Mouse (Mus musculus): ENCODE results near the gene Phc2. TPM values are rescaled to one million over a fixed set of nuclear protein-coding genes. Genes with fewer than 3 reads are reported as not detected.

Phc2 gene
- polyA plus RNA-seq, 1 experiment from 2014 or later, result 7.5 TPM

- WGBS, result 12% methylated on average over 9 of the region's 9 CpGs
- H3K4me2 ChIP-seq (ENCODE audit: low read depth, low read length), result no peak overlapping the region; the same call in 1 of the 2 replicates
These were observed 141.1 kb downstream of the Phc2 start for GRCm38 (mm10) chr4:128795596-128795995.

DNA sequence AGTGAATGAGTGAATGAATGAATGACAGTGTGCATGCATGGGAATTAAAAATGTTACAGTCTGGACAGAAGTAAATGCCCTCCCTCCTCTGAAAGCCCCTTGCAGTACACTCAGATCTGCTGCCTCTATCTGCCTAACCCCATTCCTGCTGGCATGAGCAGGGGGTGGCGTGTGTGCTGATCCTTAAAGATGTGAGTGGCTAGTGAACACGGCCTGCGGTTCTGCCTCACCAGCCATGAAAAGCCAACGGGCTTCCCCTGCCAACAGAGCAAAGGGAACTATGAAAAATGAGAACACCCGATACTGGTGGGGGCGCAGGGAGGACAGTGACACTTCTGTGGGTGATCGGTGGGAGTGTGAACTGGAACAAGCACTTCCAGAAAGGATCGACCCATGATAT lies 142.3 kb downstream of the Phc2 start:
- Histone ChIP-seq H3K9me3 (replicated peaks; ENCODE audit: control insufficient read depth, low read length) (no peaks in the 10 kb centered on the region), H3K27me3 (ENCODE audit: control insufficient read depth, insufficient read depth, low read length) (no peaks in the 10 kb centered on the region), H3K4me1 (ENCODE audit: control insufficient read depth, insufficient read depth, low read length) (peaks cover 39% of the 10 kb centered on the region), H3K4me2 (ENCODE audit: low read depth, low read length) (no peak overlapping the region), H3K36me3 (ENCODE audit: control insufficient read depth, insufficient read depth) (no peaks in the 10 kb centered on the region), H3K4me3 (ENCODE audit: low read length) (no peak overlapping the region), H3K9ac (ENCODE audit: low read length) (no peak overlapping the region), H3K27ac (ENCODE audit: low read length) (no peak overlapping the region)
- 76% methylated on average over 8 of the region's 8 CpGs for WGBS
- no peak for ATAC-seq (replicated peaks; ENCODE audit: extremely low read depth, insufficient read depth, low FRiP score)

More at GRCm38 (mm10) chr4:128795596-128795995, 141.1 kb downstream of the Phc2 start:
- Histone ChIP-seq H3K4me3 (ENCODE audit: low read length) (no peak overlapping the region), H3K36me3 (ENCODE audit: control insufficient read depth, insufficient read depth) (no peaks in the 10 kb centered on the region), H3K27ac (ENCODE audit: low read length) (no peak overlapping the region), H3K9me3 (replicated peaks; ENCODE audit: control insufficient read depth, low read length) (no peaks in the 10 kb centered on the region), H3K27me3 (ENCODE audit: control insufficient read depth, insufficient read depth, low read length) (no peaks in the 10 kb centered on the region), H3K4me1 (ENCODE audit: control insufficient read depth, insufficient read depth, low read length) (peaks cover 33% of the 10 kb centered on the region), H3K9ac (ENCODE audit: low read length) (no peak overlapping the region)
- 0 out of 2 replicates have a peak, but pooled peaks have one; percentile 14 for ATAC-seq (replicated peaks; ENCODE audit: extremely low read depth, insufficient read depth, low FRiP score)

GRCm38 (mm10) chr4:128801675-128802465 lies 147.4 kb downstream of the Phc2 start:
- H3K36me3 ChIP-seq (ENCODE audit: control insufficient read depth, insufficient read depth), result no peaks in the 10 kb centered on the region
- H3K27ac ChIP-seq (ENCODE audit: low read length), result no peak overlapping the region
- WGBS, result 40% methylated on average over 9 of the region's 9 CpGs

More at GRCm38 (mm10) chr4:128801675-128802465, 147.4 kb downstream of the Phc2 start:
- ATAC-seq (replicated peaks; ENCODE audit: extremely low read depth, insufficient read depth, low FRiP score), result no peak
- H3K4me3 ChIP-seq (ENCODE audit: low read length), result no peak overlapping the region
- H3K27me3 ChIP-seq (ENCODE audit: control insufficient read depth, insufficient read depth, low read length), result no peaks in the 10 kb centered on the region
- peaks cover 41% of the 10 kb centered on the region for H3K4me1 ChIP-seq (ENCODE audit: control insufficient read depth, insufficient read depth, low read length)
- 0 out of 2 replicates have a peak overlapping the region, but pooled peaks have one; percentile 14 for H3K9ac ChIP-seq (ENCODE audit: low read length)
- H3K4me2 ChIP-seq (ENCODE audit: low read depth, low read length), result no peak overlapping the region
- no peaks in the 10 kb centered on the region for H3K9me3 ChIP-seq (replicated peaks; ENCODE audit: control insufficient read depth, low read length)

Other genes with a start within 250 kb of the Phc2 start
- 2.9 and 3.1 TPM in 2 replicates for gene Zscan20, start 44.6 kb upstream of the Phc2 start, polyA plus RNA-seq (2015; fragmentation: Nextera tagmentation; extraction: Ambion mirVana)
- 0.52 and 0.80 TPM in 2 replicates for gene Tlr12, start 36.1 kb upstream of the Phc2 start, polyA plus RNA-seq (2015; fragmentation: Nextera tagmentation; extraction: Ambion mirVana)
- gene A3galt2, start 100.7 kb downstream of the Phc2 start, polyA plus RNA-seq (2015; fragmentation: Nextera tagmentation; extraction: Ambion mirVana), result 0.04 and 0.11 TPM in 2 replicates
- 17.2 and 18.2 TPM in 2 replicates for gene Zfp362, start 151.3 kb downstream of the Phc2 start, polyA plus RNA-seq (2015; fragmentation: Nextera tagmentation; extraction: Ambion mirVana)
- gene Trim62, start 228.9 kb downstream of the Phc2 start, polyA plus RNA-seq (2015; fragmentation: Nextera tagmentation; extraction: Ambion mirVana), result 1.6 and 2.3 TPM in 2 replicates